Mouse (Mus musculus): ENCODE data around the gene Parp4. TPM values are rescaled to one million over a fixed set of nuclear protein-coding genes. Genes with fewer than 3 reads are reported as not detected.

Gene Parp4
- polyA plus RNA-seq, 1 experiment: 9.5 TPM

Other genes starting within 250 kb of the Parp4 start
- gene Atp12a, start 210.6 kb upstream of the Parp4 start, polyA plus RNA-seq (2012; rRNA removed): 0.01 TPM in 1 of 2 replicates, not detected in the other
- not detected in 2 replicates for gene Rnf17, start 173.0 kb upstream of the Parp4 start, polyA plus RNA-seq (2012; rRNA removed)
- 0.99 and 1.1 TPM in 2 replicates for gene Cenpj, start 194 bp upstream of the Parp4 start, polyA plus RNA-seq (2012; rRNA removed)
- gene Mphosph8, start 92.6 kb downstream of the Parp4 start, polyA plus RNA-seq (2012; rRNA removed): 3.1 and 4.7 TPM in 2 replicates
- 3.8 and 5.3 TPM in 2 replicates for gene Pspc1, start 202.7 kb downstream of the Parp4 start, polyA plus RNA-seq (2012; rRNA removed)
- gene Zmym5, start 236.1 kb downstream of the Parp4 start, polyA plus RNA-seq (2012; rRNA removed): 3.2 and 5.7 TPM in 2 replicates